Mouse (Mus musculus) small intestine, adult 2 months (tissue): ENCODE data around the gene Gpr162.

ENCODE experiments used
- CTCF ChIP-seq: fragments of 200-500 bp; IDR thresholded peaks from 2 replicates; pipeline ENCODE4 v1.5.1; 2012; ENCODE audit warnings: low read depth, mild to moderate bottlenecking, control low read depth, inconsistent platforms, low read length, moderate library complexity, mixed read lengths; ENCODE audit not compliant: insufficient replicate concordance, insufficient read length; ENCODE audit errors: extremely low read depth
- POLR2A ChIP-seq: fragments of 200-500 bp; IDR thresholded peaks from 2 replicates; pipeline ENCODE4 v1.6.1; 2012; ENCODE audit warnings: low read depth, mild to moderate bottlenecking, control low read depth, inconsistent platforms, low read length, moderate library complexity

- TF ChIP-seq POLR2A (no peak), CTCF (no peak)
These were observed 5.0 kb downstream of the Gpr162 start for GRCm38 (mm10) chr6:124858561-124859318.
